Mouse (Mus musculus): Measurements from ENCODE around the gene Tagap1. TPM values are rescaled to one million over a fixed set of nuclear protein-coding genes. Genes with fewer than 3 reads are reported as not detected.
"Not testable (repeated sequence)": the region's sequence is repeated elsewhere in the genome, so short reads cannot be mapped to it uniquely, and the experiment has no call there.

The Tagap1 gene
- total and polyA plus RNA-seq, 2 experiments, result 7.0 to 10.9 TPM

- not testable (repeated sequence) for H3K36me3 ChIP-seq (ENCODE audit: control insufficient read depth, insufficient read depth, low read length); H3K4me3 ChIP-seq (ENCODE audit: insufficient read depth, low read depth, low read length); H3K27me3 ChIP-seq (ENCODE audit: control insufficient read depth, insufficient read depth, low read length); H3K79me2 ChIP-seq (ENCODE audit: control insufficient read depth, insufficient read depth, low read length); H3K9ac ChIP-seq (ENCODE audit: low read depth, low read length); H3K27ac ChIP-seq (replicated peaks; ENCODE audit: insufficient read depth, low read depth, low read length); H3K4me1 ChIP-seq (ENCODE audit: control insufficient read depth, insufficient read depth, low read length); DNase-seq (ENCODE audit: extremely low read depth, low read depth, low spot score)
- WGBS, result 56% methylated on average over 1 of the region's 1 CpGs
These were observed 6.7 kb upstream of the Tagap1 start for GRCm38 (mm10) chr17:6967673-6968072.

- H3K27ac ChIP-seq (replicated peaks; ENCODE audit: insufficient read depth, low read depth, low read length); H3K79me2 ChIP-seq (ENCODE audit: control insufficient read depth, insufficient read depth, low read length); H3K36me3 ChIP-seq (ENCODE audit: control insufficient read depth, insufficient read depth, low read length); H3K4me1 ChIP-seq (ENCODE audit: control insufficient read depth, insufficient read depth, low read length); H3K4me3 ChIP-seq (ENCODE audit: insufficient read depth, low read depth, low read length); H3K27me3 ChIP-seq (ENCODE audit: control insufficient read depth, insufficient read depth, low read length); H3K9ac ChIP-seq (ENCODE audit: low read depth, low read length): not testable (repeated sequence)
- TF ChIP-seq CTCF (IDR thresholded peaks at IDR 0.05; ENCODE audit: low read depth, low read length), result peak; percentile 34; the same call in 1 of the 2 replicates
- 11% methylated on average over 6 of the region's 6 CpGs for WGBS
- DNase-seq (ENCODE audit: extremely low read depth, low read depth, low spot score), result peak; percentile 9
These were observed 4.4 kb upstream of the Tagap1 start for GRCm38 (mm10) chr17:6965364-6965763.

- H3K79me2 ChIP-seq (ENCODE audit: control insufficient read depth, insufficient read depth, low read length); H3K27me3 ChIP-seq (ENCODE audit: control insufficient read depth, insufficient read depth, low read length); H3K27ac ChIP-seq (replicated peaks; ENCODE audit: insufficient read depth, low read depth, low read length); H3K4me3 ChIP-seq (ENCODE audit: insufficient read depth, low read depth, low read length); H3K4me1 ChIP-seq (ENCODE audit: control insufficient read depth, insufficient read depth, low read length); H3K36me3 ChIP-seq (ENCODE audit: control insufficient read depth, insufficient read depth, low read length); H3K9ac ChIP-seq (ENCODE audit: low read depth, low read length): not testable (repeated sequence)
- 60% methylated on average over 4 of the region's 4 CpGs for WGBS
- peak; percentile 7 for DNase-seq (ENCODE audit: extremely low read depth, low read depth, low spot score)
These were observed 2.0 kb upstream of the Tagap1 start for GRCm38 (mm10) chr17:6962936-6963335.

GRCm38 (mm10) chr17:6962339-6962738 lies 1.4 kb upstream of the Tagap1 start:
- H3K4me1 ChIP-seq (ENCODE audit: control insufficient read depth, insufficient read depth, low read length); H3K27me3 ChIP-seq (ENCODE audit: control insufficient read depth, insufficient read depth, low read length); DNase-seq (ENCODE audit: extremely low read depth, low read depth, low spot score); H3K36me3 ChIP-seq (ENCODE audit: control insufficient read depth, insufficient read depth, low read length); H3K79me2 ChIP-seq (ENCODE audit: control insufficient read depth, insufficient read depth, low read length); H3K27ac ChIP-seq (replicated peaks; ENCODE audit: insufficient read depth, low read depth, low read length); H3K4me3 ChIP-seq (ENCODE audit: insufficient read depth, low read depth, low read length); H3K9ac ChIP-seq (ENCODE audit: low read depth, low read length): not testable (repeated sequence)
- 76% methylated on average over 4 of the region's 6 CpGs for WGBS

GRCm38 (mm10) chr17:6961181-6962000 lies 435 bp upstream of the Tagap1 start:
- H3K79me2 ChIP-seq (ENCODE audit: control insufficient read depth, insufficient read depth, low read length); H3K27me3 ChIP-seq (ENCODE audit: control insufficient read depth, insufficient read depth, low read length); H3K4me1 ChIP-seq (ENCODE audit: control insufficient read depth, insufficient read depth, low read length); H3K36me3 ChIP-seq (ENCODE audit: control insufficient read depth, insufficient read depth, low read length): not testable (repeated sequence)
- Histone ChIP-seq H3K9ac (ENCODE audit: low read depth, low read length) (peak overlapping the region; percentile 58; the same call in 1 of the 2 replicates), H3K27ac (replicated peaks; ENCODE audit: insufficient read depth, low read depth, low read length) (peak overlapping the region; percentile 76), H3K4me3 (ENCODE audit: insufficient read depth, low read depth, low read length) (peak overlapping the region; percentile 59)
- peak; percentile 46 for DNase-seq (ENCODE audit: extremely low read depth, low read depth, low spot score)
- 1% methylated on average over 18 of the region's 48 CpGs for WGBS

GRCm38 (mm10) chr17:6960349-6960748 lies 607 bp downstream of the Tagap1 start:
- H3K4me1 ChIP-seq (ENCODE audit: control insufficient read depth, insufficient read depth, low read length); H3K79me2 ChIP-seq (ENCODE audit: control insufficient read depth, insufficient read depth, low read length); H3K27me3 ChIP-seq (ENCODE audit: control insufficient read depth, insufficient read depth, low read length); H3K9ac ChIP-seq (ENCODE audit: low read depth, low read length); H3K36me3 ChIP-seq (ENCODE audit: control insufficient read depth, insufficient read depth, low read length): not testable (repeated sequence)
- H3K4me3 ChIP-seq (ENCODE audit: insufficient read depth, low read depth, low read length), result peak overlapping the region; percentile 67; the same call in 1 of the 2 replicates
- peak; percentile 27 for DNase-seq (ENCODE audit: extremely low read depth, low read depth, low spot score)
- peak overlapping the region; percentile 34; the same call in 1 of the 2 replicates for H3K27ac ChIP-seq (replicated peaks; ENCODE audit: insufficient read depth, low read depth, low read length)
- WGBS, result under 1% methylated on average over 12 of the region's 12 CpGs

- not testable (repeated sequence) for H3K27ac ChIP-seq (replicated peaks; ENCODE audit: insufficient read depth, low read depth, low read length); H3K4me3 ChIP-seq (ENCODE audit: insufficient read depth, low read depth, low read length); H3K36me3 ChIP-seq (ENCODE audit: control insufficient read depth, insufficient read depth, low read length); H3K79me2 ChIP-seq (ENCODE audit: control insufficient read depth, insufficient read depth, low read length); H3K27me3 ChIP-seq (ENCODE audit: control insufficient read depth, insufficient read depth, low read length); H3K9ac ChIP-seq (ENCODE audit: low read depth, low read length); H3K4me1 ChIP-seq (ENCODE audit: control insufficient read depth, insufficient read depth, low read length)
- DNase-seq (ENCODE audit: extremely low read depth, low read depth, low spot score), result peak; percentile 73
- WGBS, result 30% methylated on average over 5 of the region's 6 CpGs
These were observed 1.3 kb downstream of the Tagap1 start for GRCm38 (mm10) chr17:6959543-6960259.

- H3K4me1 ChIP-seq (ENCODE audit: control insufficient read depth, insufficient read depth, low read length); H3K9ac ChIP-seq (ENCODE audit: low read depth, low read length); H3K36me3 ChIP-seq (ENCODE audit: control insufficient read depth, insufficient read depth, low read length); H3K27me3 ChIP-seq (ENCODE audit: control insufficient read depth, insufficient read depth, low read length); H3K79me2 ChIP-seq (ENCODE audit: control insufficient read depth, insufficient read depth, low read length); H3K4me3 ChIP-seq (ENCODE audit: insufficient read depth, low read depth, low read length); H3K27ac ChIP-seq (replicated peaks; ENCODE audit: insufficient read depth, low read depth, low read length): not testable (repeated sequence)
- whole genome bisulfite sequencing, result 37% methylated on average over 7 of the region's 8 CpGs
- peak; percentile 50 for DNase-seq (ENCODE audit: extremely low read depth, low read depth, low spot score)
These were observed 2.1 kb downstream of the Tagap1 start for GRCm38 (mm10) chr17:6958881-6959280.

GRCm38 (mm10) chr17:6948769-6949228 lies 12.2 kb downstream of the Tagap1 start:
- 5% methylated on average over 9 of the region's 9 CpGs for WGBS
- not testable (repeated sequence) for H3K4me1 ChIP-seq (ENCODE audit: control insufficient read depth, insufficient read depth, low read length); H3K79me2 ChIP-seq (ENCODE audit: control insufficient read depth, insufficient read depth, low read length); H3K36me3 ChIP-seq (ENCODE audit: control insufficient read depth, insufficient read depth, low read length); H3K27me3 ChIP-seq (ENCODE audit: control insufficient read depth, insufficient read depth, low read length)
- Histone ChIP-seq H3K9ac (ENCODE audit: low read depth, low read length) (0 out of 2 replicates have a peak overlapping the region, but pooled peaks have one; percentile 62), H3K4me3 (ENCODE audit: insufficient read depth, low read depth, low read length) (peak overlapping the region; percentile 97), H3K27ac (replicated peaks; ENCODE audit: insufficient read depth, low read depth, low read length) (peak overlapping the region; percentile 88; the same call in 1 of the 2 replicates)
- DNase-seq (ENCODE audit: extremely low read depth, low read depth, low spot score), result peak; percentile 79
